Mouse (Mus musculus): ENCODE measurements around the gene Cnppd1.

- TF ChIP-seq CTCF (IDR thresholded peaks at IDR 0.05; ENCODE audit: low read depth) (no peak), EP300 (optimal IDR thresholded peaks at IDR 0.05) (no peak)
Measured at GRCm38 (mm10) chr1:75125418-75125817, 17.1 kb downstream of the Cnppd1 start.

Measured in stomach, postnatal 0 days (tissue).